Mouse (Mus musculus): ENCODE data around the gene Gng8. TPM values are rescaled to one million over a fixed set of nuclear protein-coding genes. Genes with fewer than 3 reads are reported as not detected.

Gng8 gene
- total and polyA plus RNA-seq, 2 experiments, result 0.26 TPM; not detected in 1

DNA sequence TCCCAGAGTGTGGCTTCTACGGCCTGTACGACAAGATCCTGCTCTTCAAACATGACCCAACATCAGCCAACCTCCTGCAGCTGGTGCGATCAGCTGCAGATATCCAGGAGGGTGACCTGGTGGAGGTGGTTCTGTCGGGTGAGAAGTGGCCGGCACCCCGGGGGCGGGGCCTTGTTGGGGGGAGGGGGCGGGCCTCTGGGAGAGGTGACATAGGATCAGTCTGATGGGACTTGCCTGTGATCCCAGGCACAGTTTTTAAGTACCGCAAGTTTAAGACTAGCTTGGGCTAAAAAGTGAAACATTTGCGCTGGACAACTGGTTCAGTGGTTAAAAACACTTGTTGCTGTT lies 45.8 kb upstream of the Gng8 start:
- TF ChIP-seq CTCF (IDR thresholded peaks at IDR 0.05; ENCODE audit: low read depth, low read length) (no peak), POLR2A (IDR thresholded peaks at IDR 0.05; ENCODE audit: extremely low read depth, insufficient read depth, low read length) (no peak)
- peaks cover 3% of the 10 kb centered on the region; the same call in 1 of the 2 replicates for H3K79me2 ChIP-seq (ENCODE audit: control insufficient read depth, insufficient read depth, low read length)
- no peak for DNase-seq (ENCODE audit: extremely low read depth, low read depth, low spot score)
- H3K9ac ChIP-seq (ENCODE audit: low read depth, low read length), result peak overlapping the region; percentile 63
- WGBS, result 43% methylated on average over 10 of the region's 10 CpGs
- H3K27ac ChIP-seq (replicated peaks; ENCODE audit: insufficient read depth, low read depth, low read length), result peak overlapping the region; percentile 87
- no peaks in the 10 kb centered on the region for H3K27me3 ChIP-seq (ENCODE audit: control insufficient read depth, insufficient read depth, low read length)
- H3K4me1 ChIP-seq (ENCODE audit: control insufficient read depth, insufficient read depth, low read length), result peaks cover 6% of the 10 kb centered on the region; the same call in 1 of the 2 replicates
- no peaks in the 10 kb centered on the region for H3K36me3 ChIP-seq (ENCODE audit: control insufficient read depth, insufficient read depth, low read length)
- peak overlapping the region; percentile 66 for H3K4me3 ChIP-seq (ENCODE audit: insufficient read depth, low read depth, low read length)

DNA sequence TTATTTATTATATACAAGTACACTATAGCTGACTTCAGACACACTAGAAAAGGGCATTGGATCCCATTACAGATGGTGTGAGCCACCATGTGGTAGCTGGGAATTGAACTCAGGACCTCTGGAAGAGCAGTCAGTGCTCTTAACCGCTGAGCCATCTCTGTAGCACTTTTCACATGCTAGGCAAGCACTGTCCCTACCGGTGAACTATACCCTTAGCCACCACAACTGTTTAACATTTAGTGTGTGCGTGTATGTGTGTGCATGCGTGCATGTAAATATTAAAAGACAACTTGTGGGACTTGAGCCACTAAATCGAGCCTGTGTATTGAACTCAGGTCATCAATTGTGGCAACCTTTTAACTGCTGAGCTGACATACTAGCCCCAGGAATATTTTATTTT lies 44.8 kb upstream of the Gng8 start:
- Histone ChIP-seq H3K27ac (replicated peaks; ENCODE audit: insufficient read depth, low read depth, low read length) (no peak overlapping the region), H3K9ac (ENCODE audit: low read depth, low read length) (no peak overlapping the region), H3K79me2 (ENCODE audit: control insufficient read depth, insufficient read depth, low read length) (peaks cover 3% of the 10 kb centered on the region; the same call in 1 of the 2 replicates), H3K27me3 (ENCODE audit: control insufficient read depth, insufficient read depth, low read length) (no peaks in the 10 kb centered on the region), H3K4me3 (ENCODE audit: insufficient read depth, low read depth, low read length) (no peak overlapping the region), H3K4me1 (ENCODE audit: control insufficient read depth, insufficient read depth, low read length) (peaks cover 8% of the 10 kb centered on the region; the same call in 1 of the 2 replicates), H3K36me3 (ENCODE audit: control insufficient read depth, insufficient read depth, low read length) (no peaks in the 10 kb centered on the region)
- whole genome bisulfite sequencing, result 92% methylated on average over 5 of the region's 5 CpGs
- TF ChIP-seq CTCF (IDR thresholded peaks at IDR 0.05; ENCODE audit: low read depth, low read length) (no peak), POLR2A (IDR thresholded peaks at IDR 0.05; ENCODE audit: extremely low read depth, insufficient read depth, low read length) (no peak)
- DNase-seq (ENCODE audit: extremely low read depth, low read depth, low spot score), result no peak

DNA sequence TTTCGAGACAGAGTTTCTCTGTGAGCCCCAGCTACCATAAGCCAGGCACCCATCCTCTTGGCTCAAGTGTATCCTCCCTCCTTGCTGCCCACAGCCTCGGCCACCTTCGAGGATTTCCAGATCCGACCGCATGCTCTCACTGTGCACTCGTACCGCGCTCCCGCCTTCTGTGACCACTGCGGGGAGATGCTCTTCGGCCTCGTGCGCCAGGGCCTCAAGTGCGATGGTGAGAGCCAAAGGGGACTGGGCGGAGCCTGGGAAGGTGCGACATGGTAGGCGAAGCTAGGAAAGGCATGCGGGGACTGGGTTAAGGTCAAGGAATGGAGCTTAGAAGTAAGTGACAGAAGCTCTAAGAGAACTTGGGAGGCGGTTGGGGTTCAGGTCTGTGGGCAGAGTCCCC lies 44.1 kb upstream of the Gng8 start:
- 93% methylated on average over 19 of the region's 19 CpGs for WGBS
- Histone ChIP-seq H3K36me3 (ENCODE audit: control insufficient read depth, insufficient read depth, low read length) (no peaks in the 10 kb centered on the region), H3K79me2 (ENCODE audit: control insufficient read depth, insufficient read depth, low read length) (peaks cover 3% of the 10 kb centered on the region; the same call in 1 of the 2 replicates), H3K4me3 (ENCODE audit: insufficient read depth, low read depth, low read length) (no peak overlapping the region), H3K27me3 (ENCODE audit: control insufficient read depth, insufficient read depth, low read length) (no peaks in the 10 kb centered on the region), H3K9ac (ENCODE audit: low read depth, low read length) (no peak overlapping the region), H3K27ac (replicated peaks; ENCODE audit: insufficient read depth, low read depth, low read length) (no peak overlapping the region), H3K4me1 (ENCODE audit: control insufficient read depth, insufficient read depth, low read length) (peaks cover 7% of the 10 kb centered on the region; the same call in 1 of the 2 replicates)
- no peak for TF ChIP-seq POLR2A (IDR thresholded peaks at IDR 0.05; ENCODE audit: extremely low read depth, insufficient read depth, low read length)
- TF ChIP-seq CTCF (IDR thresholded peaks at IDR 0.05; ENCODE audit: low read depth, low read length), result no peak
- no peak for DNase-seq (ENCODE audit: extremely low read depth, low read depth, low spot score)

DNA sequence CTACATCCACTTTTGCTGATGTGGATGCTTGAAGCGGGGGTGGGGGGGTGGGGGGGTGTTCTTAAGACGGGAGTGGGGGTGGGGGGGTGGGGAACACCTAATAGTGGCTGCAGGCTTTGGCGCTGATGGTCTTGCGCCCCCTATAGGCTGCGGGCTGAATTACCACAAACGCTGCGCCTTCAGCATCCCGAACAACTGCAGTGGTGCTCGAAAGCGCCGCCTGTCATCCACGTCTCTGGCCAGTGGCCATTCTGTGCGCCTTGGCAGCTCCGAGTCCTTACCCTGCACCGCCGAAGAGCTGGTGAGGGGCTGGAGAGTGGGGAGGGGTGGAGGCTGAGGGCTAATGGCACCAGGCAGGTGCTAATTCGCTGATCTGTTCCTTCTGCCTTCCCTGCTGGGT lies 43.0 kb upstream of the Gng8 start:
- Histone ChIP-seq H3K27ac (replicated peaks; ENCODE audit: insufficient read depth, low read depth, low read length) (no peak overlapping the region), H3K4me3 (ENCODE audit: insufficient read depth, low read depth, low read length) (no peak overlapping the region), H3K4me1 (ENCODE audit: control insufficient read depth, insufficient read depth, low read length) (peaks cover 7% of the 10 kb centered on the region; the same call in 1 of the 2 replicates), H3K27me3 (ENCODE audit: control insufficient read depth, insufficient read depth, low read length) (no peaks in the 10 kb centered on the region), H3K9ac (ENCODE audit: low read depth, low read length) (no peak overlapping the region), H3K36me3 (ENCODE audit: control insufficient read depth, insufficient read depth, low read length) (no peaks in the 10 kb centered on the region), H3K79me2 (ENCODE audit: control insufficient read depth, insufficient read depth, low read length) (peaks cover 2% of the 10 kb centered on the region; the same call in 1 of the 2 replicates)
- TF ChIP-seq CTCF (IDR thresholded peaks at IDR 0.05; ENCODE audit: low read depth, low read length) (peak; percentile 79), POLR2A (IDR thresholded peaks at IDR 0.05; ENCODE audit: extremely low read depth, insufficient read depth, low read length) (no peak)
- WGBS, result 54% methylated on average over 17 of the region's 17 CpGs
- no peak for DNase-seq (ENCODE audit: extremely low read depth, low read depth, low spot score)

DNA sequence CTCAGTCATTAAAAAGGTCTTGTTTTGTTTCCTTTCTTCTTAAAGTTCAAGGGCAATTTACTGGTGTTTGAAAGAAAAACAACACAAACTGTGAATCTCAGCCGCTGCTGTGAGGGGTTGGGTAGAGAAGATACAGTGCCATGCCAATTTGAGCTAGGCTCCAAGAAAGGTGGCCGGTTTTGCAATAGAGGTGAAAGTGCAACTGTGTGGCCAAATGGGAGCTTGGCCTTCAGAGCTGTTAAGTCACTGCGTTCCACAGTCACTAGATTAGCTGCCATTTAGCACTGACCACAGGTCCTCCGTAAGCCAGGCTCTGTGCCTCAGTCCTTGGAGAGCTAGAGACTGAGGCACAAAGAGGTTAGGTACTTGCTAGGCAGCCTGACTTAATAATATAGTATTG lies 40.0 kb upstream of the Gng8 start:
- H3K27me3 ChIP-seq (ENCODE audit: control insufficient read depth, insufficient read depth, low read length), result no peaks in the 10 kb centered on the region
- DNase-seq (ENCODE audit: extremely low read depth, low read depth, low spot score), result peak; percentile 93
- H3K79me2 ChIP-seq (ENCODE audit: control insufficient read depth, insufficient read depth, low read length), result no peaks in the 10 kb centered on the region
- H3K4me1 ChIP-seq (ENCODE audit: control insufficient read depth, insufficient read depth, low read length), result peaks cover 7% of the 10 kb centered on the region; the same call in 1 of the 2 replicates
- peak overlapping the region; percentile 32; the same call in 1 of the 2 replicates for H3K27ac ChIP-seq (replicated peaks; ENCODE audit: insufficient read depth, low read depth, low read length)
- no peak overlapping the region for H3K4me3 ChIP-seq (ENCODE audit: insufficient read depth, low read depth, low read length)
- H3K36me3 ChIP-seq (ENCODE audit: control insufficient read depth, insufficient read depth, low read length), result peaks cover 6% of the 10 kb centered on the region; the same call in 1 of the 2 replicates
- no peak for TF ChIP-seq POLR2A (IDR thresholded peaks at IDR 0.05; ENCODE audit: extremely low read depth, insufficient read depth, low read length)
- no peak for TF ChIP-seq CTCF (IDR thresholded peaks at IDR 0.05; ENCODE audit: low read depth, low read length)
- WGBS, result 16% methylated on average over 4 of the region's 4 CpGs
- no peak overlapping the region for H3K9ac ChIP-seq (ENCODE audit: low read depth, low read length)

DNA sequence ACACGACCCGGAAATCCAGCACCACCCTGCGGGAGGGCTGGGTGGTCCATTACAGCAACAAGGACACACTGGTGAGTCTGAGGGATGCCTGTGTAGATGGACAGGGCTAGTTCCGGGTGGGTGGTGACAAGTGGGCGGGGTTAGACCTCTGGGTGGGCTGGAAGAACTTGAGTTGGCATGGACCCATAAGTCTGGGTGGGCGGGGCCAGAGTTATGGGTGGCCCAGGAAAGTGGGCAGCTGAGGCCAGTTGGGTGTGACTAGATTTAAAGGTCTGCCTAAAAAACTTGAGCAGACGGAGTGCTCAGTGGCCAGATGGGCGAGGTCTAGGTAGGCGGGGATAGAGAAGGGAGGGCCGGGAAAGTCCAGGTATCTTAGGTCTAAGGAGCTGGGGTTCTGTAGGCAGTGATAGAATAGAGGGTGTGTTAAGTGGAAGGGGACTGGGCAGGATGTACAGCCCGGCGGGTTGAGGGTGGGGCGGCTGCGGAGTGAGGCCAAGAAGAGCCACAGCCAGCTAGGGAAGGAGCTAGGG lies 38.2 kb upstream of the Gng8 start:
- no peaks in the 10 kb centered on the region for H3K79me2 ChIP-seq (ENCODE audit: control insufficient read depth, insufficient read depth, low read length)
- H3K4me3 ChIP-seq (ENCODE audit: insufficient read depth, low read depth, low read length), result no peak overlapping the region
- H3K36me3 ChIP-seq (ENCODE audit: control insufficient read depth, insufficient read depth, low read length), result peaks cover 10% of the 10 kb centered on the region; the same call in 1 of the 2 replicates
- H3K4me1 ChIP-seq (ENCODE audit: control insufficient read depth, insufficient read depth, low read length), result peaks cover 7% of the 10 kb centered on the region; the same call in 1 of the 2 replicates
- no peak for DNase-seq (ENCODE audit: extremely low read depth, low read depth, low spot score)
- WGBS, result 89% methylated on average over 14 of the region's 14 CpGs
- no peaks in the 10 kb centered on the region for H3K27me3 ChIP-seq (ENCODE audit: control insufficient read depth, insufficient read depth, low read length)
- H3K9ac ChIP-seq (ENCODE audit: low read depth, low read length), result no peak overlapping the region
- TF ChIP-seq POLR2A (IDR thresholded peaks at IDR 0.05; ENCODE audit: extremely low read depth, insufficient read depth, low read length) (no peak), CTCF (IDR thresholded peaks at IDR 0.05; ENCODE audit: low read depth, low read length) (no peak)
- H3K27ac ChIP-seq (replicated peaks; ENCODE audit: insufficient read depth, low read depth, low read length), result no peak overlapping the region

Measured in liver, adult 2 months (tissue).